Mouse (Mus musculus) cerebellum, adult 2 months (tissue): ENCODE data around the gene Nell1. TPM values are rescaled to one million over a fixed set of nuclear protein-coding genes. Genes with fewer than 3 reads are reported as not detected.

Source experiments
- DNase-seq, 2 experiments: peaks; one replicate each; pipeline ENCODE4 v3.0.0; 2021
- H3K27ac ChIP-seq: fragments of 200-500 bp; 2 replicates; pipeline ENCODE4 v1.5.1; 2012; ENCODE audit warnings: low read length, control low read depth, inconsistent platforms; ENCODE audit not compliant: insufficient read depth
- H3K27me3 ChIP-seq: fragments of 200-500 bp; 2 replicates; pipeline ENCODE4 v1.6.1; 2012; ENCODE audit warnings: inconsistent platforms, mild to moderate bottlenecking, low read length, moderate library complexity; ENCODE audit not compliant: control insufficient read depth, insufficient read depth
- H3K4me1 ChIP-seq: fragments of 200-500 bp; 2 replicates; pipeline ENCODE4 v1.6.1; 2011; ENCODE audit warnings: low read length; ENCODE audit not compliant: control insufficient read depth, insufficient read depth
- H3K4me3 ChIP-seq: fragments of 200-500 bp; replicated peaks from 2 replicates; pipeline ENCODE3; 2011; ENCODE audit warnings: mild to moderate bottlenecking, low read depth, low read length, control low read depth; ENCODE audit not compliant: insufficient read depth
- CTCF ChIP-seq: fragments of 200-500 bp; IDR thresholded peaks from 2 replicates; pipeline ENCODE4 v1.5.1; 2011; ENCODE audit warnings: low read depth, mild to moderate bottlenecking, control low read depth, low read length, moderate library complexity, borderline replicate concordance; ENCODE audit not compliant: insufficient read depth
- POLR2A ChIP-seq: fragments of 200-500 bp; IDR thresholded peaks from 2 replicates; pipeline ENCODE4 v1.6.1; 2011; ENCODE audit warnings: low read length, control low read depth, borderline replicate concordance; ENCODE audit not compliant: insufficient read depth
- WGBS: fragments of 180-500 bp; shearing (Covaris S2); methylation state at CpG from one replicate; pipeline ENCODE4 v1.1.7; 2018; 5-methylcytosine and 5-hydroxymethylcytosine counted together
- polyA plus RNA-seq: library from polyadenylated mRNA; depleted of rRNA; stranded (reverse); fragments of >200 nt; gene quantifications from 2 replicates; pipeline ENCODE4 v1.2.3, GENCODE M21; 2012

The Nell1 gene
- polyA plus RNA-seq, 1 experiment, result 31.6 TPM

GRCm38 (mm10) chr7:50351564-50351963, 376.9 kb downstream of the Nell1 start:
- TF ChIP-seq POLR2A, result no peak
- TF ChIP-seq CTCF, result no peak
- WGBS, result 11% methylated on average over 2 of the region's 2 CpGs
- DNase-seq, result no peak
- H3K4me1 ChIP-seq, result no peaks in the 10 kb centered on the region
- H3K4me3 ChIP-seq, result no peak overlapping the region
- no peak overlapping the region for H3K27ac ChIP-seq
- no peaks in the 10 kb centered on the region; the same call in 1 of the 2 replicates for H3K27me3 ChIP-seq

GRCm38 (mm10) chr7:50357213-50357612, 382.5 kb downstream of the Nell1 start:
- H3K27me3 ChIP-seq, result no peaks in the 10 kb centered on the region; the same call in 1 of the 2 replicates
- TF ChIP-seq POLR2A, result no peak
- no peak for TF ChIP-seq CTCF
- WGBS, result 34% methylated on average over 2 of the region's 2 CpGs
- no peaks in the 10 kb centered on the region for H3K4me1 ChIP-seq
- H3K27ac ChIP-seq, result no peak overlapping the region
- no peak for DNase-seq
- H3K4me3 ChIP-seq, result no peak overlapping the region

GRCm38 (mm10) chr7:50362039-50362438, 387.4 kb downstream of the Nell1 start:
- Histone ChIP-seq H3K4me3 (no peak overlapping the region), H3K4me1 (no peaks in the 10 kb centered on the region), H3K27ac (no peak overlapping the region), H3K27me3 (no peaks in the 10 kb centered on the region; the same call in 1 of the 2 replicates)
- TF ChIP-seq POLR2A (no peak), CTCF (no peak)
- no peak for DNase-seq
- 20% methylated on average over 2 of the region's 2 CpGs for WGBS

- Histone ChIP-seq H3K27ac (no peak overlapping the region), H3K27me3 (no peaks in the 10 kb centered on the region), H3K4me1 (no peaks in the 10 kb centered on the region), H3K4me3 (no peak overlapping the region)
- WGBS, result 74% methylated on average over 4 of the region's 4 CpGs
- peak in 1 of 2 experiments; percentile 2 for DNase-seq
- TF ChIP-seq CTCF (no peak), POLR2A (no peak)
Observed at GRCm38 (mm10) chr7:50374876-50375275, 400.2 kb downstream of the Nell1 start.

GRCm38 (mm10) chr7:50410421-50410820, 435.8 kb downstream of the Nell1 start:
- TF ChIP-seq CTCF (no peak), POLR2A (no peak)
- Histone ChIP-seq H3K27ac (no peak overlapping the region), H3K4me3 (no peak overlapping the region), H3K4me1 (no peaks in the 10 kb centered on the region), H3K27me3 (no peaks in the 10 kb centered on the region)
- WGBS, result 87% methylated on average over 2 of the region's 2 CpGs
- no peak for DNase-seq

- Histone ChIP-seq H3K27ac (no peak overlapping the region), H3K4me3 (no peak overlapping the region), H3K4me1 (no peaks in the 10 kb centered on the region), H3K27me3 (no peaks in the 10 kb centered on the region)
- 70% methylated on average over 2 of the region's 2 CpGs for WGBS
- TF ChIP-seq POLR2A (no peak), CTCF (no peak)
- DNase-seq, result no peak
Observed at GRCm38 (mm10) chr7:50419976-50420375, 445.3 kb downstream of the Nell1 start.

GRCm38 (mm10) chr7:50422422-50423195, 447.9 kb downstream of the Nell1 start:
- DNase-seq, result no peak
- 97% methylated on average over 1 of the region's 1 CpGs for WGBS
- Histone ChIP-seq H3K27ac (no peak overlapping the region), H3K4me3 (no peak overlapping the region), H3K27me3 (no peaks in the 10 kb centered on the region), H3K4me1 (no peaks in the 10 kb centered on the region)
- TF ChIP-seq CTCF (no peak), POLR2A (no peak)

- TF ChIP-seq CTCF (no peak), POLR2A (no peak)
- no peak for DNase-seq
- WGBS, result 92% methylated on average over 5 of the region's 5 CpGs
Observed at GRCm38 (mm10) chr7:50429725-50430124, 455.1 kb downstream of the Nell1 start.

More at GRCm38 (mm10) chr7:50429725-50430124, 455.1 kb downstream of the Nell1 start:
- H3K27ac ChIP-seq, result no peak overlapping the region
- no peaks in the 10 kb centered on the region; the same call in 1 of the 2 replicates for H3K27me3 ChIP-seq
- H3K4me3 ChIP-seq, result no peak overlapping the region
- no peaks in the 10 kb centered on the region for H3K4me1 ChIP-seq
